Mouse (Mus musculus) cerebellum, postnatal 14 days (tissue): ENCODE data around the gene Faim2.

ENCODE experiments used
- DNase-seq, 2 experiments: peaks; one replicate each; pipeline ENCODE4 v3.0.0; 2021; ENCODE audit warnings: mixed read lengths in 2 of 2

Faim2 gene

DNA sequence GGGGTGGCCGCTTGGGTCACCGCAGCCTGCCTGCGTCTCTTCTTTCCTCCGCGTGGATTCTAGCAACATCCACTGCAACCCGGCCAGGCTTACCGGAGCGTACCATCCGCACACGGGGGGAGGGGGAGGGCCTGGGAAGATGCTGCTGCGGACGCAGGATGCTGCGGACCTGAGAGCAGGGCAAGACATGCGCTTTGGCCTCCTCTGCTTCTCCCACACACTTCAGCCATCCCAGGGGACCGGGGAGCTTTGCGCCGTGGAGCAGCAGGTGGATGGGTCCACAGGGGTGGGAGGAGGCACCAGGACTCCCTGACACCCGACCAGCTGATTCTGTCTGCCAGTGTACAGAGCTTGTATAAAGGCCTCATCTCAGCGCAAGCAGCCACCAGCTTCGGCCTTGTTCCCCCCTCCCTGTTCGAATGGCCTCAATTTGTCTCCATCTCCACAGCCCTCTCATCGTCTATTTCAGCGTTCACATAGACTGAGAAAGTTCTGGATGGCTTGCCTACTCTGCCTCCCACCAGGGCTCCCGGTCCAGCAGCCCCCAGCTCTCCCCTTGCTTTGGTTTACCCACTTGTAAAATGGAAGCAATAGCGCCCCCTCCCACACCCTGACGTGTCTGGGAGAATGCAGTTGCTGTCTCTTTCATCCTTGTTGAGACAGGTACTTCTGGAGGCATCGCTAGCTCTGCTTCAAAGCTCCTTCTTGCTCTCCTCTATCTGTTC, at the start of gene Faim2:
Gene Faim2, minus strand, starts transcription at position 537 of the 725 bp plus-strand sequence.
- DNase-seq, result peak; percentile 86 to 89

DNA sequence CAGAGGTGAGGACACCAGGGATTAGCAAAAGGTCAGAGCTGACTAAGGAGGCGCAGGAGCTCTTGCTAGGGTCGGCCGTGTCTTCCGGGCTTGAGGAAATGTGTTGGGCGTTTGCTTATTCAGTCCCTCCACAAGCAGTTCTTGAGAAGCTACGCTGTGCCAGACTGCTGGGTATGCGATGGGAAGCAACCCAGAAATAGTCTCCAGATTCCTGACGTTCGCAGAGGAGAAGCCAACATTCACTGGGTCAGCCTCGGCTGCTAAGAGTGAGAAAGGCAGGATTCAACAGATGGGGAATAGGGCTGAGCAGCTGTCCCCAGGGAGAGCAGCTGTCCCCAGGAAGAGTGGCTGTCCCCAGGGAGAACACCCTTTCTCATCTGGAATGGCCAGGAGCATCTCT, 41.2 kb upstream of the Faim2 start:
- DNase-seq, result no peak

DNA sequence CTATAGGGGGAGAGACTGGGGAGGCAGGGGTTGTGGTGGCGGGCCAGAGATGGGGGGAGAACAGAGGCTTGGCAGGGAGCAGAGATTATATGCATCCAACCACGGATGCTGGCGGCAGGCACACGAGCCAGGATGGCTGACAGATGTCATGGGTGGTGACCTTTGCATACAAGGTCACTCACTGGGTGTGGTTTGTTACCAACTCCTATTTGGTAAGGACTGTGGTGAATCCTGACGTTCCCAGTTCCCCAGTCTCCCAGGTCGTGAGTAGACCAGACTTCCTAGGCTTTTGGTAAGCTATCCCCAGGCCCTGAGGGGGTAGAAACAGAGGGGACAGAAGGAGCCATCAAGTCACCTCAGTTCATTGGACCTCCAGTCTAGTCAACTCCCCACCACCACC, 40.7 kb upstream of the Faim2 start:
- no peak for DNase-seq

DNA sequence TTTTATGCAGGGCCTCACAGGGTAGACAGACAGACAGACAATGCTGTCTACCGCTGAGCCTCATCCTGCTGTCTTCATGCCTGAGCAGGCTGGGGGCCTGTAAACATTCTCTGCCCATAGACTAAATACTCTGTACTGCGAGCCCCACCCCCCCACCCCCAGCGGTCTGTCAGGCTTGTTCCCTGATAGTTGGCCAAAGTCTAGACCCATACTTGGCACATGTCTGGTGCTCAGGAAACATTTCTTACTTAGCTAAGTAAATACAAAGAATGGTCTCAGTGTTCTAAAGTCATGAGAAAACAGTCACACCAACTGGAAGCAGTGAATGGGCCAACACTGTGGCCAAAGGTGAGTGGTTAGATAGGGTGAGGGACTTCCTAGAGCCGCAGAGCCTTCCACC, 39.4 kb upstream of the Faim2 start:
- DNase-seq, result no peak

DNA sequence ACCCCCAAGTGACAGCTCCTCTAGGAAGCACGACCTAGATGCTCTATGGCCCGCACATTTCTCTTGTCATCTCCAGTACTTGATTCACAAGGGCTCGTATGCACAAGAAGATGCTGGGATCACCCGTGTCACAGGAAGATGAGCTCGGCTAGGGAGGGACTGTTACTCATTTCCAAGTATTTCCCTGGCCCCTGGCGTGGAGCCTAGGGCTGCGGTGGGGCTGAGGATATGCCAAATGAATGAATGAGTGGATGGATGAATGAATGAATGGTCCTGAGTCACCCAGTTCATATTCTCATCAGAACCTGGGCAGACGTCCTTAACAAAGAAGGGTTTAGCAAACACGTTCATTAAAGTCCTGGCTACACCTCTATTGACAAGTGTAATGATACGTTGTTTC, 32.3 kb upstream of the Faim2 start:
- no peak for DNase-seq

DNA sequence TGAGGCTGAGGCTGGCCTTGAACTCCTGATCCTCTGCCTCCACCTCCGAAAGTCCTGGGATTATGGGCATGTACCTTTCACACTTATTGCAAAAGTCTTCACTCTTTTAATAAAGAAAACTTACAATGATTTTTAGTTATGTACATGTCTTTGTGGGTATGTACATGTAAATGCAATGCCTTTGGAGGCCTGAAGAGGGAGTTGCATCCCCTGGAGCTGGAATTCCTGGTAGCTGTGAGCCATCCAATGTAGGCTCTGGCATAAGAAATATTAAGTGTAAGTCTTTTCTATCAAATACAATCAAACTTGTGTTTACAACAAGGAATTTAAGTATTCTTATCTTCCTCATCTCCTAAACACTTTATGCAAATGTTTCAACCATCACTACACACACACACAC, 31.0 kb upstream of the Faim2 start:
- DNase-seq, result no peak

DNA sequence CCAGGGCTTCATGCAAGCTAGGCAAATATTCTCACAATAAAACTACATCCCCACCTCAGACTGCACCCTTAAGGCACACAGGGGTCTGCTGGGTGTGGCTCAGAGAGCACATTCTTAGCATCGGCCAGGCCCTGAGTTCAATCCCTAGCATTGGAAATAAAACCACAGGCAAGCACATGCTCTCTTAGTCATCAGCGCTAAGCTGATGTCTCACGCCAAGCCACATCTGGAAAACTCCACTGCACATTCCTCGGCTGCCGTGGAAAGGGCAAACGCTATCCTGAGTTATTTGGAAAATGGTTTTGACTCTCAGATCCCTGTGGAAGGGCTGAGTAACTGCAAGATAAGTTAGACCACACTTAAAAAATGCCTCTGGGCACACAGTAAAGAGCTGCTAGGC, 25.8 kb upstream of the Faim2 start:
- no peak for DNase-seq

DNA sequence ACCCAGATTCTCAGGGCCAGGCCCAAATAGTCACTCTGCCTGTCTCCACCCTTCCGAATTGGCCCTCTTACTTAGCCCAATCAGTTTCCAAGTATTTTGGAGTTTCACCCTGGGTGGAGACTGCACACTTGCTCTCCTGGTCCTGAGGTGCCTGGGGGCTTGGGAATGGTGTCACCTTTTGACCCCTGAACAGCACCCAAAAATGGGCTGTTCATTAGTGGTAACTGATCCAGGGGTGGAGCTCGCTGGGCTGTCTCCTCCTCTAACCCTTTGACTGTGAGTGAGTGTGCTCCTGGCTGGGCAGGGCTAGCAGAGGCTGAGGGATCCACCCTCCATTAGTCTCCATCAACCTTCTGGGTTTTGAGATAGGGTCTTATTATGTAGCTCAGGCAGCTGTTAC, 21.9 kb upstream of the Faim2 start:
- DNase-seq, result no peak

DNA sequence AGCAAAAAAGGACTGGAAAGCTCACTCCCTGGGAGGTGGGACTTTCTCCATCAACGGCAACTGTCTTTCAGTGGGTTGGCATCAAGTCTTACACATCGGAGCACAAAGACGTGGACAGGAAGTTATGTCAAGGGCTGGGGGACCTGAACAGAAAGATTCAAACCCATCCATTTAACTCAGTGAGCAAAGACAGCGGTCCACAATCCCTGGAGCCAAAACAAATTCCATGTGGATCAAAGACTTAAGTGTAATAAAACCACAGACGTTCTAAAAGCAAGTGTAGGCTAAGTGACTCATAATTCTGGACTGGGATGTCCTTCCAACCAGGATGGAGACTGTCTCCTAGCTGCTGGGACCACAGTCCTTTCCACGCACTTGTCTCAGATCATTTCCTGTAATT, 19.8 kb upstream of the Faim2 start:
- no peak for DNase-seq

DNA sequence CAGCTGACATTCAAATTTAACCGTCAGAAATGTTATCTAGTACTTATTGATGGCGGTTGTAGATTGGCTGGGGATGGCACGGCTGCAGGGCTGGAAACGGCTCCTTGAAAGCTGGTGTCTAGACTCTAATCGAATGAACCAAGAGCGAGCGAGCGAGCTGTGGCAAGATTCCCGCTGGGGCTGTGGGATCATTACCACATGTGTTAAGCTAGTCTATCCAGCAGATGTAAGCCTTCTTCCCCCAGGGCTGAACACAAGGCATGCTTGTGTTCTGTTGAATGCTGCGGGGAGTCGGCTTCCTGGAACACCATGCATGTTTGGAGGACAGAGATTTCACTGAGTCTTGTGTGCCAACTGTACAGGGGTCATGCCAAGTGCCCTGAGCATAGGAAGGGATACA, 18.6 kb upstream of the Faim2 start:
- DNase-seq, result no peak

DNA sequence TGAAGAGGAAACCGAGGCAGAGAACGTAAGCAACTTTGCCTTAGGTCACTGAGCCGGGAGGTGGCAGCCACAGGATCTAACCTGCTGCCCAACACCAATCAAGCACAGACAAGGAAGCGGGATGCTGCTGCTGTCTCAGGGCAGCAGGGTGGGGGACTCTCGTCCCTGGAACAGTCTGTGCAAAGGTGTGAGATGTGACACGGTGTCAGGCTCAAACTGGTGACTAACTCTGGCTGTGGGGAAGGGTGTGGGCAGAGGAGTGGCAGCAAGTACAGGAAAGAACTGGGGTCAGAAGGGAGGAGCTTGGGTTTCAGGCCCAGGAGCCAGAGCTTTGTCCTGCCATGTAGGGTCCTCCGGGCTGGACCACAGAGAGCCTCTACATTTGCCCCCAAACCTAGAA, 16.1 kb upstream of the Faim2 start:
- no peak for DNase-seq

DNA sequence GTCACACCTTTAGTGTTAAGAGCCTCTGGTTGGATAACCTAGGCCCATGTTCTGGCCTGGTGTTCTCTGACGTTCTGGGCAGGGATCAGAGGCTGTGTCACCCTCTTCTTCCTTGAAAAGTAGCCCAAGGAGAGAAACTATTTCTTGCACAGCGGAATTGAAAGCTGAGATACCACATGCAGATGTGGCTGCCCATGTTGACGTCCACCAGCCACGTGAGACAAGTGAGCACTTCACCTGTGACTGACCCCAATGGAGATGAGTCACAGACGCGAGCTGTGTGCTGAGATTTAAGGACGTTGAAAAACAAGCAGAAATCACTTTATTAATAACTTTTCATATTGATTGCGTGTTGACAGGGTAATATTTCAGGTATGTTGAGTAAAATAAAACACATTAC, 11.9 kb upstream of the Faim2 start:
- no peak for DNase-seq

DNA sequence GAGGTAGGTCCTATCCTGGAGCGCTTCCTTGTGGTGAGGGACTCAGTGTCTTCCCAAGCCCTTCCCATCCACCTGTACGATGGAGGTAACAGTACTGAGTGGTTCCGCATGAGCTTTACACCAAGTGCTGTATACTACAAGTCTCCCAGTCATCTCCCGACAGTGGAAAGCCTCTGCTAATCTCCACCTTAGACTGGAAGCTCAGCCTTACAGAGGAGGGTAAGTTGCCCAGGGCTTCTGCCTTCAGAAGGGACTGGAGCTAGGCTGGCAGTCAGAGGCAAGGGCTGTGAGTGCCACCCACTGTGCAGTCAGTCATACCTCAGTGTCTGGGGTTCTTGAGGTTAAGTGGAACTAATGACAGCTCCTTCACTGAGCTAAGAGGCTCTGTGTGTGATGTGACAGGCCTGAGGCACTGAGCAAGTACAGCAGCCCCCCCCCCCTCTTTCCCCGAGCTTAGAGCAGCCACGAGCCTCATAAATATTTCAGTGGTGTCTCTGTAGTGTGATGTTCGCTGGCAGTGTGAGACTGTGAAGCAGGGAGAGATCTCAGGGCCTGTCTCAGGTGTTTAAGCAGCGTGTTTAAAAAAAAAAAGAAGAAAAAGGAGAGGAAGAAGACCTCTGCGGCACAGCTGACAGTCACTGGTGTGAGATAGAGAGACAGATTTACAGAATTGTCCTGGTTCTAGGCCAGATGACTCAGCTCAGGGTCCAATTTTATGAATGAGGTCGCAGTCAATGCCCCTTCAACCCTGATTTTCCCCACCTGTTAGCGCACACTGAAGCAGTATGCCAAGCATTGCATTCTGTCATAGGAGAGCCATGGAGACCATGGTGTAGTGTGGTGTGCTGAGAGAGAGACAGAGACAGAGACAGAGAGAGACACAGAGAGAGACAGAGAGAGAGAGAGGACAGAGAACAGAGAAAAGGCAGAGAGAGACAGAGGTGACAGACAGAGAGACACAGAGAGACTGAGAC, 9.2 kb upstream of the Faim2 start:
- DNase-seq, result no peak

DNA sequence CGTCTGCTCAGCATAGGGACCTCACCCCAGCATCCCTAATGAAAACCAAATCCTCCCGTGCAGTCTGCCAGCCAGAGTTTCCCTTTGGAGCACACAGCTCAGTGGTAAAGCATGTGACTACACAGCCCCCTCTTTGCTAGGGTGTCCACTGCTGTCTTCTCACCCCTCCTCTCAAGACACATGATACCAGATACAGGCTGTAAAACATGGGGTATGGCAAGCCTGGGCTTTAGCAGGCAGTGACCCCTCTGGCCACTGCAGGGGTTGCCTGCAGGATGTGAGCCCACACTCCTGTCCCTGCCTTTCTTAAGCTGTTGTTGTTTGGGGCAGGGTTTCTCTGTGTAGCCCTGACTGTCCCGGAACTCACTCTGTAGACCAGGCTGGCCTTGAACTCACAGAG, 4.1 kb upstream of the Faim2 start:
- DNase-seq, result no peak

DNA sequence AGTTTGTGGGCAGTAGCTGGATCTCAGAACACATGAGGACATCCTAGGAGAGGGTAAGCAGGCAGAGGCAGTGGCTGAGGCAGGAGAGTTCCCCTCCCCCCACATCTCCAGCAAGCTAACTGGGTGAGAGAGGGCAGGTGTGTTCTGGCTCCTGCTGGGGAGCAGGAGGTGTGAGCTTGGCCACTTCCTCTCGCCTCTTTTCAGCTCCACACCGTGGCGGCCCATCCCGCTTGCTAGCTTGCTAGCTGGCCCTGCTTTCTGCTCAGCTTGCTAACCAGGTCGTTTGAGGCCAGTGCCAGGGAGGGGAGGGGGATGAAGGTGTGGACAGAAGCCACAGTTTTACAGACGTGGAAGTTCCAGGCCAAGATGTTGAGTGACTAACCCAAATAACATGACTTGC, 3.2 kb upstream of the Faim2 start:
- peak; percentile 47 to 63 for DNase-seq

DNA sequence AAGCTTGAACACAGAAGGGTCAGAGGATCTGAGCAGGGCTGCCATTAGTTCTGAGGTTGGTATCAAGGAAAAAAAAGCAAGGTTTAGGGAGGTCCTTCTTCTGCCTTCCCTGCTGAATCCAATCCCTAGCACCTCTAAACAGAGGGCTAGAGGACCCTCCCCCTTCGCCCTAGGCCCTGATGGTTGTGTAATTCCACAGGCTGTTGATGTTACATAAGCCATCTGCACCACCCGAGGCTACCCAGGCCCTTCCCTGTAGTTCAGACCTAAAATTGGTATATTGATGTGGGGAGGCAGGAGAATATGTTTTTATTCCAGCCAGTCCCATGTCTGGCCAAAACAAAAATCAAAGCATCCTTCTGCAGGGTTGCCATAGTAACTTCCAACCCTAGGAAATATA, 1.3 kb downstream of the Faim2 start:
- peak; percentile 48 for DNase-seq

DNA sequence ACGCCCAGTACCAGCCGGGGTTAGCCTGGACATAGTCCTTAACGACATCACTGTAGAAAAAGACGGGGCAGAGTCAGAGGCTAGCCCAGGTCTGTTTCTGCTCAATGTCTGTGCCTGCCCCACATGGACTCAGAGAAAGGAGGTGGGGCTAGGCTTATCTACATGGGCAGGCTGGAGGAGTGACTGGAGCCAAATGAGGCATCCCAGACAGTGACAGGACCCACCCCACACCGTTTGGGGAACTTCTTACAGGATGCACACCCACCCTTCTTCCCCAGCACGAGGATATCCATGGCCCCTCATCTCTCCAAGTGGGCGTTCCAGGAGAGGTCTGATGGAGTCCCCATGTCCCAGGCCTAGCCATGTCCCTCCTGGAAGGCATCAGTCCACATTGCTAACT, 7.7 kb downstream of the Faim2 start:
- DNase-seq, result no peak

DNA sequence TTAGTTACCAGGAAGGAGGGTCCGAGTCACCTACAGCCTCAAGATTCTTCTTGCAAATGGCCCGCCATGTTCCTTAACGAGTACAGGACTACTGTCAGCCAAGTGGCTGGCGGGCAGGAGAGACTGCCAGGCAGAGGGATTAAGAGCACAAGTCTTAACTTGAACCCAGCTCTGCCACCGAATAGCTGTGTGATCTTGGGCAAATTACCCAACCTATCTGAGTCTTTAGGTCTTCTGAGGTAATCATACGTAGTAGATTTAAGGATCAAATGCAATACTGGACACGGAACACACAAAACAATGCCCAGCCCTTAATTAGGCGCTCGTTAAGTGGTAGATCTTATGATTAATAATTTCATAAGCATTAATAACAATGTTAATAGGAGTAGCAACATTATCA, 8.3 kb downstream of the Faim2 start:
- no peak for DNase-seq

DNA sequence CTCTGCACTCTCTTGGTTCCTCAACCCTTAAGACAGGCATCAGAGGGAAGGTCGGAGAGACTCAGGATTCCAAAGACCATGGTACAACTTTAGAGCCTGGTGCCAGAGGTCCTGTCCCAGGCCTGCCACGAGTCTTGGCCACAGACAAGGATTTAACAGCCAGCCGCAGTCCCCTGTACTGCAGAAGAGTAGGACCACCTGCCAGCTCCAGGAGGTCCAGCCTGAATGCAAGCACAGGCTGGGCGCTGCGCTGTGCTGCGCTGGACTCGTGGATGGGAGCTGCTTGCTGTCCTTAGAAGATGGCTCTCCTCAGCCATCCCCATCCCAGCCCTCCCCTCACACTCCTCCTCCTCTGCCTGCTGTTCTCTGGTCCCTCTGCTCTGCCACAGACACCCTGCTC, 10.2 kb downstream of the Faim2 start:
- no peak for DNase-seq

DNA sequence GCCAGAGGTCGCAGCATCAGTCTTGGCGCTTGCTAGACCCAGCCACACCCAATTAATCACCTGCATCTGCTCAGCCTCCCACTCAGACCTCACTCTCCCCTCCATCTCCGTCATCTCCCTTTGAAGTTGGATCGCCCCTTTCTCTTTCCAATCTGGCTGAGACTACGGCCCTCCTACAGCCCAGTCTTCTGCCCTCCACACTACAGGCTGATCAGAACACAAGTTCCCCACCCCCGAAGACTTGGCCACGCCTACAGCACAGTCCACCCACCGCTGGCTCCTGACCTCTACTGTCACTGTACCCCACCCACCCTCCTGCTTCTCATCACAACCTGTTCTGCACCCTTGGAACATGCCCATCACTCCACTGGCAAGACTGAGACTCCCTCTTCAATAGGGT, 11.2 kb downstream of the Faim2 start:
- no peak for DNase-seq

DNA sequence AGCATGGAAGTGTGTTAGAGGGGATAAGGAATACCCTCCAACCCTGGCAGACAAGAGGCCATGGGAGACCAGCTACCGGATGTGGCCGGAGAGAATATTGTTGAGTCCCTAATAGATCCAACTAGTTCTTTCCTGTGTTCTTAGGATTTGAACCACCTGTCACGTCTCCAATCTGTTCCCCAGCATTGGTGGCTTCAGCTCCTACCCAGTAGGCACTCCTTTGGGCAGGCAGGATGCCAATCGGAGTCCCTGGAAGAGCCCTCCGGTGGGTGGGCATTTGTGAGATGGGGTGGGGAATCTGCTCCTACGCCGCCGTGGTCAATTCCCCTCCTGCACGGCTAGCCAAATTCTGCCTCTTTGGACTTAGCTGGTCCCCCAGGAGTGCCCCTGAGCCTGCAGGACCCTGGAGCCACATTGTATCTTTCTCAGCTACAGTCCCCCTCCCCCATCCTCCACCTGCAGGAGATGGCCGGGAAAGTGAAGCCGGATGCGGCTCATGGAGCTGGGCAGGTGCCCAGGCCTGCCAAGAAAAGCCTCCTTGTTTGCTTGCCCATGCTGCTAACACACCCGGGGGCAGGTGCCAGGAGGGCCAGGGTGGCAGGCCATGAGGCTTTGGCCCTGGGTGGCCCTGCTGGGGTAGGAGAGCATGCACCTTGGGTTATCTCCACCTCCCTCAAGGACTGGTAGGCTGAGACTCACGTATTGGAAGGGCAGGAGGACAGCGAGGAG, 16.0 kb downstream of the Faim2 start:
- peak; percentile 71 to 77 for DNase-seq

DNA sequence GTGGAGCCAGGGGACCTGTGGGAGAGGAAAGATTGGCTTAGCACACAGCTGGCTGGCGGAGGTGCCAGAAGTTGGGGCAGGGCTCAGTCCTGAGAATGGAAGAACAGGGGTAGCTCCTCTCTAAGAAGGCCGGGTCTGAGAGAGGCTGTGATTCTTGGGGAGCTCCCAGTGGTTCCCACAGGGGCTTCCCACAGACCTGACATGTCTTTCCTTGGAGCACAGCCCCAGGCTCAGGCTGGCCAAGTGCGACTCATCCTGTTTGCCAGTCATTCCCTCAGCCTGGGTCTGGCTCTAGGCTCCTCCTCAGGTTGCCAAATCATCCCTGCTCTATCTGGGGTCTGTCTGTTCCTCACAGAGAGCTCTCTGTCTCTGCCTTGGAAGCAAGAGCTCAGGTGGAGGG, 17.3 kb downstream of the Faim2 start:
- peak in 1 of 2 experiments; percentile 43 for DNase-seq

DNA sequence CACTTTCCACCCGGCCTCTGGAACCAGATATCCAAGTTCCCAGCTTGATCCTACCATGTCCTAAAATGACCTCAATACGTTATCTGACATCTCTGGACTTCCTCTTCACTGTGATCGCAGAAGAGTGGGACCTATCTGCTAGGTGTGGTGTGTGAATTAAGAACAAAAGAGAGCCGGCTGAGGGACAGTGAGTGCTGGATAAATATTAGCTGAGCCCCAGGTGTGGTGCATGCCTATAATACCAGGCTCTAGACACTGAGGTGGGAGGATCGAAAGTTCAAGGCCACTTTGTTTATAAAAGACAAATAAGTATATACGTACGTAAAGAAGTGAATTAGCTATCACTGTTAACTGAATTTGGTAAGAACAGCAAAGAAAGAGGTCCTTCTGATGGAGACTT, 18.1 kb downstream of the Faim2 start:
- DNase-seq, result no peak
